Mouse (Mus musculus): ENCODE measurements at regions not wholly inside any gene's neighbourhood (a gene's known extent, or its start where the extent isn't known, plus 50 kb on each side); places are given as distances from the start of the nearest gene placed in this dataset.
A peak's percentile ranks its signal among the peaks of the same experiment; 100 is the strongest.
"Not testable (repeated sequence)": the region's sequence is repeated elsewhere in the genome, so short reads cannot be mapped to it uniquely, and the experiment has no call there.

- no peak for DNase-seq (ENCODE audit: extremely low spot score, low spot score)
Measured at GRCm38 (mm10) chr5:40177982-40178748, 422.9 kb upstream of the Hs3st1 start.

GRCm38 (mm10) chr5:40136740-40137285 is 381.5 kb upstream of the Hs3st1 start:
- DNase-seq (ENCODE audit: extremely low spot score, low spot score), result no peak

GRCm38 (mm10) chr5:40124337-40124736 is 369.1 kb upstream of the Hs3st1 start:
- DNase-seq (ENCODE audit: extremely low spot score, low spot score), result no peak

- DNase-seq (ENCODE audit: extremely low spot score, low spot score), result no peak
Measured at GRCm38 (mm10) chr5:40116849-40117248, 361.6 kb upstream of the Hs3st1 start.

- not testable (repeated sequence) for DNase-seq (ENCODE audit: extremely low spot score, low spot score)
Measured at GRCm38 (mm10) chr5:40089576-40089975, 334.3 kb upstream of the Hs3st1 start.

- no peak for DNase-seq (ENCODE audit: extremely low spot score, low spot score)
Measured at GRCm38 (mm10) chr5:40045288-40045687, 290.0 kb upstream of the Hs3st1 start.

GRCm38 (mm10) chr5:40034452-40034851 is 279.2 kb upstream of the Hs3st1 start:
- no peak for DNase-seq (ENCODE audit: extremely low spot score, low spot score)

- no peak for DNase-seq (ENCODE audit: extremely low spot score, low spot score)
Measured at GRCm38 (mm10) chr5:40033686-40034085, 278.4 kb upstream of the Hs3st1 start.

GRCm38 (mm10) chr5:40030261-40030660 is 275.0 kb upstream of the Hs3st1 start:
- no peak for DNase-seq (ENCODE audit: extremely low spot score, low spot score)

- no peak for DNase-seq (ENCODE audit: extremely low spot score, low spot score)
Measured at GRCm38 (mm10) chr5:40015946-40016345, 260.7 kb upstream of the Hs3st1 start.

GRCm38 (mm10) chr5:39988039-39988438 is 232.8 kb upstream of the Hs3st1 start:
- DNase-seq (ENCODE audit: extremely low spot score, low spot score), result no peak

- no peak for DNase-seq (ENCODE audit: extremely low spot score, low spot score)
Measured at GRCm38 (mm10) chr5:39964371-39964770, 209.1 kb upstream of the Hs3st1 start.

GRCm38 (mm10) chr5:39960981-39961380 is 205.7 kb upstream of the Hs3st1 start:
- DNase-seq (ENCODE audit: extremely low spot score, low spot score), result peak; percentile 41

GRCm38 (mm10) chr5:39935564-39935963 is 180.3 kb upstream of the Hs3st1 start:
- DNase-seq (ENCODE audit: extremely low spot score, low spot score), result no peak

GRCm38 (mm10) chr5:39931890-39932289 is 176.6 kb upstream of the Hs3st1 start:
- DNase-seq (ENCODE audit: extremely low spot score, low spot score), result no peak

- DNase-seq (ENCODE audit: extremely low spot score, low spot score), result no peak
Measured at GRCm38 (mm10) chr5:39909369-39909768, 154.1 kb upstream of the Hs3st1 start.

- no peak for DNase-seq (ENCODE audit: extremely low spot score, low spot score)
Measured at GRCm38 (mm10) chr5:39871723-39872085, 116.4 kb upstream of the Hs3st1 start.

GRCm38 (mm10) chr5:39870835-39871722 is 115.8 kb upstream of the Hs3st1 start:
- no peak for DNase-seq (ENCODE audit: extremely low spot score, low spot score)

GRCm38 (mm10) chr5:39857192-39857591 is 101.9 kb upstream of the Hs3st1 start:
- no peak for DNase-seq (ENCODE audit: extremely low spot score, low spot score)

- no peak for DNase-seq (ENCODE audit: extremely low spot score, low spot score)
Measured at GRCm38 (mm10) chr5:39856616-39857156, 101.4 kb upstream of the Hs3st1 start.

- no peak for DNase-seq (ENCODE audit: extremely low spot score, low spot score)
Measured at GRCm38 (mm10) chr5:39855685-39856615, 100.7 kb upstream of the Hs3st1 start.

Data from neural tube, embryonic 10.5 days (tissue).